Mouse (Mus musculus): ENCODE measurements around the gene Olfr1260. TPM values are rescaled to one million over a fixed set of nuclear protein-coding genes. Genes with fewer than 3 reads are reported as not detected.

Olfr1260 gene
- total RNA-seq (2014; rRNA removed) (not detected in 2 replicates), polyA plus RNA-seq (2012; rRNA removed) (not detected in 2 replicates)

DNA sequence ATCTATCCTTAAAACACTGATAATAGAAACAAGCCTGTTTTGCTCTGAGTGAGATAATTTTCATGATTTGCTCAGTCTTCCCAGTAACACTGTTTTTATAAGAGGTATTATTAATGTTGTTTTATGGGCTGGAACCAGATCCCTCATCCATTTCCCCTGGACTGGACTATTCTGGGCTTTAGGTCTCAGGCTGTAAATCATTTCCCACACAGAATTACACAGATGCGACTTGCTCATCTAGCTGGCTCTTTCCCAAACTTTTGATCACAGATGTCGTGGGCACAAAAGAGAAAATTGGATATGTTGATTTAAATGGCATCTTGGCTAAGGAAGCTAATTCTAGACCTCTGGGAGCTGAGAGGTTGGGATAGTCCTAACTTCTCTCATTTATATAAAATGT lies at the start of gene Olfr1260:
Gene Olfr1260 (plus strand): TSS at position 157 of the 400 bp plus-strand sequence.
- no peaks in the 10 kb centered on the region for H3K79me2 ChIP-seq (ENCODE audit: control insufficient read depth, insufficient read depth, low read length)
- WGBS: 59% methylated on average over 2 of the region's 2 CpGs
- H3K4me3 ChIP-seq (ENCODE audit: insufficient read depth, low read depth, low read length): no peak within 1 kb of the TSS
- no peaks in the 10 kb centered on the region; the same call in 1 of the 2 replicates for H3K27me3 ChIP-seq (ENCODE audit: control insufficient read depth, insufficient read depth, low read length)
- TF ChIP-seq CTCF (IDR thresholded peaks at IDR 0.05; ENCODE audit: low read depth, low read length) (no peak), POLR2A (IDR thresholded peaks at IDR 0.05; ENCODE audit: extremely low read depth, insufficient read depth, low read length) (no peak)
- no peaks in the 10 kb centered on the region for H3K4me1 ChIP-seq (ENCODE audit: control insufficient read depth, insufficient read depth, low read length)
- H3K27ac ChIP-seq (replicated peaks; ENCODE audit: insufficient read depth, low read depth, low read length): no peak within 1 kb of the TSS
- no peak within 1 kb of the TSS for H3K9ac ChIP-seq (ENCODE audit: low read depth, low read length)
- DNase-seq (ENCODE audit: extremely low read depth, low read depth, low spot score): no peak
- no peaks in the 10 kb centered on the region for H3K36me3 ChIP-seq (ENCODE audit: control insufficient read depth, insufficient read depth, low read length)

DNA sequence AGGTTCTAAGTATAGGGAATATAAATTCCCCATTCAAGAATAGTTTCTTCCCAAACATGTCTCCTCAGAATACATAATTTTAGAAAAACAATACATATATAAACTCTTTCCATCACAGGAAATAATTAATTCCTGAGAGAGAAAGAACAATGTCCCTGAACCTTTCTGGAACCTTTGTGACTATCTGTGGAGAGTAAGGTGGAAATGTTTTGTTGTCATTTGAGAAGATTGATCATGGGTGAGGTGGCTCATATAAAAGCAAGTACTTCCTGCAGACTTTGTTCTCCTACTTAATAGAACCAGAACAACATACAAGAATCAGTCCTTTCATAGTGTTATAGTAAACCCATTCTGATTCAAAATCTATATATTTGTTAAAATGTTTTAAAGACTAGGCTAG lies 47.1 kb upstream of the Olfr1260 start, which contains the start of gene Olfr1258:
Gene Olfr1258 (plus strand): TSS at position 301 of the 400 bp plus-strand sequence.
- no peaks in the 10 kb centered on the region for H3K79me2 ChIP-seq (ENCODE audit: control insufficient read depth, insufficient read depth, low read length)
- no peak within 1 kb of the TSS for H3K9ac ChIP-seq (ENCODE audit: low read depth, low read length)
- H3K27ac ChIP-seq (replicated peaks; ENCODE audit: insufficient read depth, low read depth, low read length): no peak within 1 kb of the TSS
- TF ChIP-seq POLR2A (IDR thresholded peaks at IDR 0.05; ENCODE audit: extremely low read depth, insufficient read depth, low read length): no peak
- no peak for TF ChIP-seq CTCF (IDR thresholded peaks at IDR 0.05; ENCODE audit: low read depth, low read length)
- H3K36me3 ChIP-seq (ENCODE audit: control insufficient read depth, insufficient read depth, low read length): no peaks in the 10 kb centered on the region
- H3K4me1 ChIP-seq (ENCODE audit: control insufficient read depth, insufficient read depth, low read length): no peaks in the 10 kb centered on the region
- no peak for DNase-seq (ENCODE audit: extremely low read depth, low read depth, low spot score)
- no peak within 1 kb of the TSS for H3K4me3 ChIP-seq (ENCODE audit: insufficient read depth, low read depth, low read length)
- no peaks in the 10 kb centered on the region for H3K27me3 ChIP-seq (ENCODE audit: control insufficient read depth, insufficient read depth, low read length)

DNA sequence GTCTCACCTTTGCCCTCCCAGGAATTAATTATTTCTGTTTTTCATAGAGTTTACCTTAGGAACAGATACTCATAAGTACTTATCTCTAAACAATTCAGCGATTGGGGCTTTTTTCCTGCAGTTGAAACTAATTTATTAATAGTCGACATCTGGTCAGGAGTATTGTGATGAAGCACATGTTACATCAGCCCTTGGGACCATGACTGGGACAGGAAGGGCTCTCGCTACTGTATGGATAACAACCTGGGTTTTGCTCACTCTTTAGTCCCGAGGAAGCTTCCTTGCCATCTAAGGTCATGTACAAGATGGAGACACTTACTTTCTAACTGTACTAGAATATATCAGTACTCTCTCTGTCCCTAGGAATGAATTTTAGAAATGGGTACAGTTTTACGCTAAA lies 25.6 kb upstream of the Olfr1260 start, which contains the start of gene Olfr1259:
Gene Olfr1259 (minus strand): TSS at position 101 of the 400 bp plus-strand sequence.
- H3K4me1 ChIP-seq (ENCODE audit: control insufficient read depth, insufficient read depth, low read length): no peaks in the 10 kb centered on the region
- H3K4me3 ChIP-seq (ENCODE audit: insufficient read depth, low read depth, low read length): no peak within 1 kb of the TSS
- H3K79me2 ChIP-seq (ENCODE audit: control insufficient read depth, insufficient read depth, low read length): no peaks in the 10 kb centered on the region
- no peaks in the 10 kb centered on the region for H3K36me3 ChIP-seq (ENCODE audit: control insufficient read depth, insufficient read depth, low read length)
- DNase-seq (ENCODE audit: extremely low read depth, low read depth, low spot score): no peak
- no peak within 1 kb of the TSS for H3K9ac ChIP-seq (ENCODE audit: low read depth, low read length)
- no peak within 1 kb of the TSS for H3K27ac ChIP-seq (replicated peaks; ENCODE audit: insufficient read depth, low read depth, low read length)
- TF ChIP-seq CTCF (IDR thresholded peaks at IDR 0.05; ENCODE audit: low read depth, low read length): no peak
- 79% methylated on average over 5 of the region's 5 CpGs for WGBS
- H3K27me3 ChIP-seq (ENCODE audit: control insufficient read depth, insufficient read depth, low read length): no peaks in the 10 kb centered on the region

DNA sequence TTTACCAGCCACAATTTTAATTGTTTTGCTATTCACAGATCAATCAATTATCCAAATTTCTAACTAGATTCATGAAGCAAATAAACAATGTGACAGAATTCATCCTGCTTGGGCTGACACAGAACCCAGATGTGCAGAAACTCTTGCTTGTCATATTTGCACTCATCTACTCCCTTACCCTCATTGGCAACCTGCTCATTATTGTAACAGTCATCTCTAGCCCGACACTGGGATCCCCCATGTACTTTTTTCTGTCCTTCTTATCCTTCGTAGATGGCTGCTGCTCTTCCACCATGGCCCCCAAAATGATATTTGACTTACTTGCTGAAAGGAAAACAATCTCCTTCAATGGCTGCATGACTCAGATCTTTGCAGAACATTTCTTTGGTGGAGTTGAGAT lies 3.6 kb downstream of the Olfr1260 start:
- no peak for DNase-seq (ENCODE audit: extremely low read depth, low read depth, low spot score)
- Histone ChIP-seq H3K27ac (replicated peaks; ENCODE audit: insufficient read depth, low read depth, low read length) (no peak overlapping the region), H3K4me1 (ENCODE audit: control insufficient read depth, insufficient read depth, low read length) (no peaks in the 10 kb centered on the region), H3K79me2 (ENCODE audit: control insufficient read depth, insufficient read depth, low read length) (no peaks in the 10 kb centered on the region), H3K27me3 (ENCODE audit: control insufficient read depth, insufficient read depth, low read length) (no peaks in the 10 kb centered on the region; the same call in 1 of the 2 replicates), H3K36me3 (ENCODE audit: control insufficient read depth, insufficient read depth, low read length) (no peaks in the 10 kb centered on the region), H3K9ac (ENCODE audit: low read depth, low read length) (no peak overlapping the region), H3K4me3 (ENCODE audit: insufficient read depth, low read depth, low read length) (no peak overlapping the region)
- WGBS: 78% methylated on average over 2 of the region's 2 CpGs
- TF ChIP-seq POLR2A (IDR thresholded peaks at IDR 0.05; ENCODE audit: extremely low read depth, insufficient read depth, low read length): no peak
- no peak for TF ChIP-seq CTCF (IDR thresholded peaks at IDR 0.05; ENCODE audit: low read depth, low read length)

DNA sequence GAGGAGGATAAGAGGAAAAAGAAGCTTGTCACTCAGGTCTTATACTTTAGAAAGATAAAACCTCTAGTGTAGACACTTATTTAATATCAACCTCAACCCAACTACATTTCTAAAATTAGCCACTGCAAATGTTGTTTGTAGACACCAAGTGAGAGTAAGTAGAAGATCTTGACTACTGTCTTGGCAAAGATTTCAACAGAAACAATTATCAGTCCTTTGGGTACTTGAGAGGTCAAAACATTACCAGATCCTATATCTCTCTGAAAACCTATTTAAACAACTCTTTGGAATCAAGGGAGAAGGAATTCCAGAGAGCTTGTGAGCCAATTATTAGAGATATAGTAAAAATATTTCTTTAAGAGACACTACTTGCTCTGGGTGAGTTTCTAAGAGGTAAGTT lies 16.8 kb downstream of the Olfr1260 start, which contains the start of gene Olfr1261:
Gene Olfr1261 (plus strand): TSS at position 301 of the 400 bp plus-strand sequence.
- H3K27me3 ChIP-seq (ENCODE audit: control insufficient read depth, insufficient read depth, low read length): no peaks in the 10 kb centered on the region
- H3K9ac ChIP-seq (ENCODE audit: low read depth, low read length): no peak within 1 kb of the TSS
- no peaks in the 10 kb centered on the region for H3K79me2 ChIP-seq (ENCODE audit: control insufficient read depth, insufficient read depth, low read length)
- no peaks in the 10 kb centered on the region for H3K4me1 ChIP-seq (ENCODE audit: control insufficient read depth, insufficient read depth, low read length)
- TF ChIP-seq CTCF (IDR thresholded peaks at IDR 0.05; ENCODE audit: low read depth, low read length): no peak
- no peak for TF ChIP-seq POLR2A (IDR thresholded peaks at IDR 0.05; ENCODE audit: extremely low read depth, insufficient read depth, low read length)
- H3K27ac ChIP-seq (replicated peaks; ENCODE audit: insufficient read depth, low read depth, low read length): no peak within 1 kb of the TSS
- no peak within 1 kb of the TSS for H3K4me3 ChIP-seq (ENCODE audit: insufficient read depth, low read depth, low read length)
- DNase-seq (ENCODE audit: extremely low read depth, low read depth, low spot score): no peak
- no peaks in the 10 kb centered on the region for H3K36me3 ChIP-seq (ENCODE audit: control insufficient read depth, insufficient read depth, low read length)

DNA sequence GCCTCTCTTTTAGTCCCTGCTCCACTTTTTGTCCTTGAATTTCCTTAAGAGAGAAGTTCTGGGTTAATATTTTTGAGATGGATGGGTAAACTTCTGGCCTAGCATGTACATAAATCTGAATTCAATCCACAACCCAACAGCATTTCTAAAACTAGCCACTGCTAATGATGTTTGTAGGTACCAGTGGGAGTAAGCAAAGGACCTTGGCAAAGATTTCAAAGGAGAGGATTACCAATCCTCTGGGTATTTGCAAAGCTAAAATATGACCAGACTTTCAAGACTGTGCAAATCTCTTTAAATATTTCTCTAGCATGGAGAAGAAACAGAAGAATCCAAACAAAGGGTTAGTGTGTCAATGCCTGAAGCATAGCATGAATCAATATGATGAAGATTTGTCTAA lies 25.7 kb downstream of the Olfr1260 start, which contains the start of gene Olfr1262:
Gene Olfr1262 (plus strand): TSS at position 301 of the 400 bp plus-strand sequence.
- no peaks in the 10 kb centered on the region for H3K36me3 ChIP-seq (ENCODE audit: control insufficient read depth, insufficient read depth, low read length)
- no peaks in the 10 kb centered on the region for H3K27me3 ChIP-seq (ENCODE audit: control insufficient read depth, insufficient read depth, low read length)
- no peak within 1 kb of the TSS for H3K27ac ChIP-seq (replicated peaks; ENCODE audit: insufficient read depth, low read depth, low read length)
- H3K4me3 ChIP-seq (ENCODE audit: insufficient read depth, low read depth, low read length): no peak within 1 kb of the TSS
- H3K9ac ChIP-seq (ENCODE audit: low read depth, low read length): no peak within 1 kb of the TSS
- no peaks in the 10 kb centered on the region; the same call in 1 of the 2 replicates for H3K4me1 ChIP-seq (ENCODE audit: control insufficient read depth, insufficient read depth, low read length)
- no peak for TF ChIP-seq CTCF (IDR thresholded peaks at IDR 0.05; ENCODE audit: low read depth, low read length)
- TF ChIP-seq POLR2A (IDR thresholded peaks at IDR 0.05; ENCODE audit: extremely low read depth, insufficient read depth, low read length): no peak
- DNase-seq (ENCODE audit: extremely low read depth, low read depth, low spot score): no peak
- no peaks in the 10 kb centered on the region for H3K79me2 ChIP-seq (ENCODE audit: control insufficient read depth, insufficient read depth, low read length)
